Mouse (Mus musculus): ENCODE results near the gene Taf11. TPM values are rescaled to one million over a fixed set of nuclear protein-coding genes. Genes with fewer than 3 reads are reported as not detected.

Taf11 gene
- total RNA-seq, 2 experiments from 2014 or later: 21.3 to 22.5 TPM

DNA sequence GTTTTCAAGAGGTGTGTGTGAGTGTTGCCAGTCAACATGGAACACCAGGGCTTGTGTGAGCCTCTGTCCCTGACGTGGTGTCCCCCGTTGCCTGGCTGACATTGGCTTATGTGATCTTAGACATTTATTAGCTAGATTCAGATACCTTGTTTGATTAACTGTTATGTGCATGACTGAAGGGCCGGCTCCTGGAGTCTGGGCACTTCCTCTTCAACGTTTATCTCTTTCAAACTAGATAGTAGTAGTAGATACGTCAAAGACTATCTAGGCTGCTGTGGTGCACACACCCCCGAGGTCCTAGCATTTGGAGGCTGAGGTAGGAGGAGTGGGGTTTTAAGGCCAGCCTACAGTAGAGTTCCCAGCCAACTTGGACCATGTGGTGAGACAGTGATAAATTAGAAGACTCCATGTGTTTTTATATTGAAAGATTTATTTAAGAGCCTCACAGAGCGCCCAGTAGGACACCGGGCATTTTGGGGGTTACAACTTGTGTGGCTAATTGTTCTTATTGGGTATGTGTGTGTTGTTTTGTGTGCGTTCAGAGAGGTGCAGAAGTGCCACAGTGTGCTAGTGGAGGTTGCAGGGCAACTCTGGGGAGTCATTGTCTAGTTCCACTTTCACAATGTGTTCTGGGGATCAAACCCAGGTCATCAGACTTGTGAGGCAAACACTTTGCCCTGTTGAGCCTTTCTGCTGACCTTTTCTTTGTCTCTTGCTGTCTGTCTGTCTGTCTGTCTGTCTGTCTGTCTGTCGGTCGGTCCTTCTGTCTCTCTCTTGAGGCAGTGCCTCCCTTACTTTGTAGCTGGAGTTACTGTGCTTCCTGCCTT is 51.8 kb downstream of the Taf11 start:
- intact Hi-C loops (cut with DNase I): no loop called here
- DNase-seq (ENCODE audit: low spot score): no peak

DNA sequence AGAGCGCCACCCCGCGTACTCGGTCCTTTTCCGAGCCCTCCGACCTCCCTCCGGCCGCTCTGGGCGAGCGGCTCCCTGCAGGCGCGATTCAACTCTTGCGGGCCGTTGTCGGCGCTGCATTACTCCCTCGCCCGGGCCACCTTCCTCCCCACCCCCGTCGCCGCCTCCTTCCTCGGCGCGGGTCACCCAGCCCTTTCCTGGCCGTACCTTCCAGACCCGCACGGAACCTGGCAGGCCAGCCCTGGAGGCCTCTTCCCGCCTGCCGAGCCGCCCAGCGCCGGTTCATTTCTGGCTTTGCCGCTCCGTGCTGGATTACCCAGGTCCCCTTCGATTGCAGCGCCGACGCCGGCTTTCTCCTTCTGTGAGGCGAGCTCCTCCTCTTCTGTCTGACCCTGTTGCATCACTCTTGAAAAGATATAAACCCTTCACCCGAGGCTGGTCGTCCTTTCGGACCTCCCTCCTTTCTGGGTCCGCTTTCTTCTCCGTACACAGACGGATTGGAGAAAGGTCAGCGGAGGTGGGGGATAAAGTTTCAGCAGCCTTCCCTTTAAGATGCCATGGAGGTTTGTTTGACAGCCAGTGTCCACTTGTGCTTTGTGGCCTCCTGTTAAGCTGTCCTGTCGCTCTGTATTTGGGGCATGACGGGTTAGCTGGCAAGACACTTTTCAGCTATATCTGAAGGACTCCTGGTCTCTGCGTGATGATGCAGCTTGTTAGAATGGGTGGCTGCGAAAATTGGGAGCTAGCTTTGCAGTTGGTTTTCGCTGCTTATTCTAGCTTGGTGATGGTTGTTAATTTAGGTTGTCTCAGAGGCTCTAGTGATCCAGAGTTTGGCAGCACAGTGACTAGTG is 52.6 kb downstream of the Taf11 start:
- intact Hi-C loops (cut with DNase I): no loop called here
- DNase-seq (ENCODE audit: low spot score): peak; percentile 21

DNA sequence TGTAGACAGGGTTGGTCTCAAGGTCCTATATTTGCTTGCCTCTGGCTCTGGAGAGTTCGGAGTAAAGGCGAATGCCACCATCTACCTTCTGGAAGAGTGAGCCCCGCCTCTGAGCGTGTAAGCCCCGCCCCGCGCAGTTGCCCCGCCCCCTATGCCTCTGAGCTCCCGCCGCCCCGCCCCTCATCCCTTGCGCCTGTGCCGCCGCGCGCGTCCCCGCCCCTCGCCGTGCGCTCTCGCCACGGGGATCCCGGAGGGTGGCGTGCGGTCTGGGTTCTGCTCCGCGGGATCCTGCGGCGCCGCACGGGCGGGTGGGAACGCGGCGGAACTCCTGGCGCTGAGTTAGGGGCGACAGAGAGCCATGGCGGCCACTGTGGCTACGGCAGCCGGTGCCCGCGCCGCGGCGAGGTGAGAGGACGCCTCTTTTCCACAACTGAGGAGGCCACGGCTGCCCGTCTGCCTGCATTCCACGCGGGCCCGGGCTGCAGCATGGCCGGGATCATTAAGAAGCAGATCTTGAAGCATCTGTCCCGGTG is 53.3 kb downstream of the Taf11 start, which contains the start of gene Uhrf1bp1:
TSS of gene Uhrf1bp1 (plus strand) at position 177 of the 533 bp plus-strand sequence.
- DNase-seq (ENCODE audit: low spot score): peak; percentile 43
- intact Hi-C loops (cut with DNase I): no loop called here

Other genes with a start within 250 kb of the Taf11 start
- not detected for gene Spdef, start 180.9 kb downstream of the Taf11 start, total RNA-seq (2021)
- 100 to 1,000 TPM; 133 to 137 TPM for gene D17Wsu92e, start 89.2 kb downstream of the Taf11 start, total RNA-seq (2021)
- gene Snrpc, start 71.7 kb downstream of the Taf11 start, total RNA-seq (2021): 10 to 100 TPM; 59.9 to 60.7 TPM
- 10 to 100 TPM; 14.0 to 14.8 TPM for gene Uhrf1bp1, start 53.4 kb downstream of the Taf11 start, total RNA-seq (2021)
- gene Anks1, start 538 bp downstream of the Taf11 start, total RNA-seq (2021): 10 to 100 TPM; 56.8 to 61.6 TPM
- not detected for gene Tcp11, start 170.8 kb upstream of the Taf11 start, total RNA-seq (2021)
- gene Scube3, start 232.3 kb upstream of the Taf11 start, total RNA-seq (2021): under 1 TPM; 0.53 to 0.73 TPM